Mouse (Mus musculus): ENCODE measurements around the gene Map3k9.

DNA sequence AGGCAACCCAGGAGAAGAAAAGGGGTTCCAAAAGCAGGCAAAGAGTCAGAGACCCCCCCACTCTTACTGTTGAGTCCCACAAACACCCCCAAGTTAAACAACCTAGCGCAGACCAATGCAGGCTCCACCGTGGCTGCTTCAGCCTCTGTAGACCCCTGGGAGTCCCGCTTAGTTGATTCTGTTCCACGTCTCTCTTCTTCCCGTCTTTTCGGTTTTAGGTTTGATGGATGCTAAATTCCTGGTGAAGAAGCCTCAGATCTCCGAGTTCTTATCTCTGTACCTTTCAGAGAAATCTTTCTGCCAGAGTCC is 26.5 kb upstream of the Map3k9 start:
- TF ChIP-seq CTCF (conservative IDR thresholded peaks at IDR 0.05; ENCODE audit: low read length) (no peak), NANOG (IDR thresholded peaks at IDR 0.05; ENCODE audit: borderline replicate concordance, low read length) (no peak)

All from E14TG2a.4 (cell line).